Mouse (Mus musculus) neural tube, embryonic 11.5 days (tissue): ENCODE data around the gene St3gal3. TPM values are rescaled to one million over a fixed set of nuclear protein-coding genes. Genes with fewer than 3 reads are reported as not detected.

Experiments used
- ATAC-seq: fragments of 200-750 bp; cut with Nextera tagmentation; 2 replicates; pipeline ENCODE4 v1.8.0; 2017; ENCODE audit warnings: moderate number of reproducible peaks, mild to moderate bottlenecking, moderate TSS enrichment, moderate library complexity; ENCODE audit not compliant: insufficient read depth, low FRiP score, low TSS enrichment
- DNase-seq: peaks from one replicate; pipeline ENCODE4 v3.0.0-alpha.2; 2015; ENCODE audit warnings: low spot score
- H3K27ac ChIP-seq: fragments of 300-500 bp; sonication (generic); 2 replicates; pipeline ENCODE4 v1.5.1; 2014; ENCODE audit warnings: low read depth, mild to moderate bottlenecking, low read length
- H3K27me3 ChIP-seq: fragments of 300-500 bp; sonication (generic); 2 replicates; pipeline ENCODE4 v1.6.1; 2014; ENCODE audit warnings: mild to moderate bottlenecking, low read length, mixed read lengths; ENCODE audit not compliant: control insufficient read depth, insufficient read depth
- H3K36me3 ChIP-seq: fragments of 300-500 bp; sonication (generic); 2 replicates; pipeline ENCODE4 v1.6.1; 2014; ENCODE audit warnings: mild to moderate bottlenecking, low read length, moderate library complexity, mixed read lengths; ENCODE audit not compliant: control insufficient read depth, insufficient read depth
- H3K4me1 ChIP-seq: fragments of 300-500 bp; sonication (generic); 2 replicates; pipeline ENCODE4 v1.6.1; 2014; ENCODE audit warnings: low read length, mixed read lengths; ENCODE audit not compliant: control insufficient read depth, insufficient read depth
- H3K4me2 ChIP-seq: fragments of 300-500 bp; sonication (generic); 2 replicates; pipeline ENCODE4 v1.6.1; 2014; ENCODE audit warnings: low read depth, mild to moderate bottlenecking, moderate library complexity
- H3K4me3 ChIP-seq: fragments of 300-500 bp; sonication (generic); 2 replicates; pipeline ENCODE4 v1.5.1; 2014; ENCODE audit warnings: low read depth, low read length
- H3K9ac ChIP-seq: fragments of 300-500 bp; sonication (generic); 2 replicates; pipeline ENCODE4 v1.6.1; 2014; ENCODE audit warnings: mild to moderate bottlenecking, low read length
- H3K9me3 ChIP-seq: fragments of 300-500 bp; sonication (generic); 2 replicates; pipeline ENCODE4 v1.6.1; 2016; ENCODE audit warnings: low read length; ENCODE audit not compliant: control insufficient read depth
- WGBS: fragments of 180-500 bp; shearing (Covaris S2); extraction: QIAGEN DNeasy Blood & Tissue Kit; methylation state at CpG from one replicate; pipeline ENCODE4 v1.1.7; 2014; 5-methylcytosine and 5-hydroxymethylcytosine counted together
- polyA plus RNA-seq: library from polyadenylated mRNA; unstranded; fragments of >200 nt; fragmentation: Nextera tagmentation; extraction: Ambion mirVana; gene quantifications from 2 replicates; pipeline ENCODE4 v1.2.1, GENCODE M21; 2014

St3gal3 gene
- polyA plus RNA-seq, 1 experiment from 2014 or later: 5.2 TPM

- WGBS: 91% methylated on average over 4 of the region's 4 CpGs
- Histone ChIP-seq H3K9me3 (no peaks in the 10 kb centered on the region), H3K27ac (no peak overlapping the region), H3K9ac (no peak overlapping the region), H3K27me3 (no peaks in the 10 kb centered on the region), H3K4me1 (no peaks in the 10 kb centered on the region), H3K4me3 (no peak overlapping the region), H3K4me2 (no peak overlapping the region), H3K36me3 (no peaks in the 10 kb centered on the region)
- no peak for DNase-seq
- no peak for ATAC-seq
Measured at GRCm38 (mm10) chr4:117979181-117979580, 155.5 kb downstream of the St3gal3 start.

GRCm38 (mm10) chr4:117978282-117978681, 156.4 kb downstream of the St3gal3 start:
- no peak overlapping the region for H3K4me2 ChIP-seq
- ATAC-seq: no peak
- no peaks in the 10 kb centered on the region for H3K9me3 ChIP-seq
- no peaks in the 10 kb centered on the region for H3K27me3 ChIP-seq
- H3K9ac ChIP-seq: no peak overlapping the region
- H3K27ac ChIP-seq: no peak overlapping the region
- no peak for DNase-seq
- H3K36me3 ChIP-seq: no peaks in the 10 kb centered on the region
- no peak overlapping the region for H3K4me3 ChIP-seq
- 89% methylated on average over 9 of the region's 9 CpGs for WGBS
- no peaks in the 10 kb centered on the region for H3K4me1 ChIP-seq

GRCm38 (mm10) chr4:117977841-117978240, 156.9 kb downstream of the St3gal3 start:
- WGBS: 83% methylated on average over 11 of the region's 11 CpGs
- Histone ChIP-seq H3K27me3 (no peaks in the 10 kb centered on the region), H3K9me3 (no peaks in the 10 kb centered on the region), H3K4me1 (no peaks in the 10 kb centered on the region), H3K4me3 (no peak overlapping the region), H3K27ac (no peak overlapping the region), H3K9ac (no peak overlapping the region), H3K4me2 (no peak overlapping the region), H3K36me3 (no peaks in the 10 kb centered on the region)
- DNase-seq (no peak), ATAC-seq (no peak)

GRCm38 (mm10) chr4:117977371-117977770, 157.3 kb downstream of the St3gal3 start:
- Histone ChIP-seq H3K9ac (no peak overlapping the region), H3K36me3 (no peaks in the 10 kb centered on the region), H3K4me3 (no peak overlapping the region), H3K4me2 (no peak overlapping the region), H3K27ac (no peak overlapping the region), H3K9me3 (no peaks in the 10 kb centered on the region), H3K27me3 (no peaks in the 10 kb centered on the region), H3K4me1 (no peaks in the 10 kb centered on the region)
- DNase-seq (no peak), ATAC-seq (no peak)
- 86% methylated on average over 9 of the region's 9 CpGs for WGBS

GRCm38 (mm10) chr4:117975820-117976219, 158.9 kb downstream of the St3gal3 start:
- H3K9ac ChIP-seq: no peak overlapping the region
- H3K4me1 ChIP-seq: no peaks in the 10 kb centered on the region
- H3K36me3 ChIP-seq: no peaks in the 10 kb centered on the region
- H3K4me2 ChIP-seq: no peak overlapping the region
- no peak overlapping the region for H3K4me3 ChIP-seq
- H3K27me3 ChIP-seq: no peaks in the 10 kb centered on the region
- H3K9me3 ChIP-seq: no peaks in the 10 kb centered on the region
- no peak overlapping the region for H3K27ac ChIP-seq
- DNase-seq (no peak), ATAC-seq (no peak)
- 92% methylated on average over 1 of the region's 1 CpGs for WGBS

GRCm38 (mm10) chr4:117974719-117975118, 160.0 kb downstream of the St3gal3 start:
- WGBS: 74% methylated on average over 5 of the region's 5 CpGs
- Histone ChIP-seq H3K27me3 (no peaks in the 10 kb centered on the region), H3K4me2 (no peak overlapping the region), H3K9me3 (no peaks in the 10 kb centered on the region), H3K4me3 (no peak overlapping the region), H3K36me3 (no peaks in the 10 kb centered on the region), H3K4me1 (no peaks in the 10 kb centered on the region), H3K9ac (no peak overlapping the region), H3K27ac (no peak overlapping the region)
- DNase-seq: no peak
- no peak for ATAC-seq

GRCm38 (mm10) chr4:117972999-117973398, 161.7 kb downstream of the St3gal3 start:
- Histone ChIP-seq H3K4me2 (no peak overlapping the region), H3K4me1 (no peaks in the 10 kb centered on the region), H3K4me3 (no peak overlapping the region), H3K27me3 (no peaks in the 10 kb centered on the region), H3K36me3 (no peaks in the 10 kb centered on the region), H3K9ac (no peak overlapping the region), H3K9me3 (no peaks in the 10 kb centered on the region), H3K27ac (no peak overlapping the region)
- ATAC-seq: no peak
- WGBS: 63% methylated on average over 10 of the region's 10 CpGs
- no peak for DNase-seq

- no peak overlapping the region for H3K9ac ChIP-seq
- no peaks in the 10 kb centered on the region for H3K4me1 ChIP-seq
- H3K4me3 ChIP-seq: no peak overlapping the region
- no peaks in the 10 kb centered on the region for H3K27me3 ChIP-seq
- no peak overlapping the region for H3K27ac ChIP-seq
- peaks cover 2% of the 10 kb centered on the region; the same call in 1 of the 2 replicates for H3K36me3 ChIP-seq
- DNase-seq (no peak), ATAC-seq (no peak)
- 85% methylated on average over 14 of the region's 14 CpGs for WGBS
- H3K9me3 ChIP-seq: no peaks in the 10 kb centered on the region
- no peak overlapping the region for H3K4me2 ChIP-seq
Measured at GRCm38 (mm10) chr4:117964346-117965025, 170.2 kb downstream of the St3gal3 start.

GRCm38 (mm10) chr4:117957492-117957891, 177.2 kb downstream of the St3gal3 start:
- Histone ChIP-seq H3K27ac (no peak overlapping the region), H3K4me2 (no peak overlapping the region), H3K4me1 (no peaks in the 10 kb centered on the region), H3K36me3 (peaks cover 5% of the 10 kb centered on the region; the same call in 1 of the 2 replicates), H3K9ac (no peak overlapping the region), H3K27me3 (no peaks in the 10 kb centered on the region), H3K9me3 (no peaks in the 10 kb centered on the region), H3K4me3 (no peak overlapping the region)
- no peak for DNase-seq
- no peak for ATAC-seq
- WGBS: 61% methylated on average over 4 of the region's 4 CpGs
